Mouse (Mus musculus) bone marrow, adult 2 months (tissue): ENCODE results near the gene Cys1. TPM values are rescaled to one million over a fixed set of nuclear protein-coding genes. Genes with fewer than 3 reads are reported as not detected.

Experiments used
- H3K27ac ChIP-seq: fragments of 200-500 bp; 2 replicates; pipeline ENCODE4 v1.5.1; 2012; ENCODE audit warnings: low read depth, mild to moderate bottlenecking, control low read depth, inconsistent platforms, low read length; ENCODE audit not compliant: control insufficient read depth, poor library complexity, insufficient read depth
- H3K4me1 ChIP-seq: fragments of 200-500 bp; 2 replicates; pipeline ENCODE4 v1.6.1; 2011; ENCODE audit warnings: low read length; ENCODE audit not compliant: control insufficient read depth, insufficient read depth
- H3K4me3 ChIP-seq: fragments of 200-500 bp; replicated peaks from 2 replicates; pipeline ENCODE3; 2011; ENCODE audit warnings: mild to moderate bottlenecking, low read depth, low read length, control low read depth; ENCODE audit not compliant: control insufficient read depth
- CTCF ChIP-seq: fragments of 200-500 bp; IDR thresholded peaks from 2 replicates; pipeline ENCODE4 v1.5.1; 2011; ENCODE audit warnings: low read length, control low read depth; ENCODE audit not compliant: control insufficient read depth, insufficient read depth
- POLR2A ChIP-seq: fragments of 200-500 bp; IDR thresholded peaks from 2 replicates; pipeline ENCODE4 v1.6.1; 2011; ENCODE audit warnings: low read depth, mild to moderate bottlenecking, control low read depth, low read length, borderline replicate concordance; ENCODE audit not compliant: control insufficient read depth
- WGBS: fragments of 180-500 bp; shearing (Covaris S2); methylation state at CpG from one replicate; pipeline ENCODE4 v1.1.7; 2018; 5-methylcytosine and 5-hydroxymethylcytosine counted together
- polyA plus RNA-seq: library from polyadenylated mRNA; stranded (reverse); fragments of >200 nt; gene quantifications from 2 replicates; pipeline ENCODE4 v1.2.4, GENCODE M21; 2011; ENCODE audit warnings: low replicate concordance; ENCODE audit not compliant: missing spikeins, insufficient read depth, insufficient read length

The Cys1 gene
- polyA plus RNA-seq, 1 experiment = 3.0 TPM

DNA sequence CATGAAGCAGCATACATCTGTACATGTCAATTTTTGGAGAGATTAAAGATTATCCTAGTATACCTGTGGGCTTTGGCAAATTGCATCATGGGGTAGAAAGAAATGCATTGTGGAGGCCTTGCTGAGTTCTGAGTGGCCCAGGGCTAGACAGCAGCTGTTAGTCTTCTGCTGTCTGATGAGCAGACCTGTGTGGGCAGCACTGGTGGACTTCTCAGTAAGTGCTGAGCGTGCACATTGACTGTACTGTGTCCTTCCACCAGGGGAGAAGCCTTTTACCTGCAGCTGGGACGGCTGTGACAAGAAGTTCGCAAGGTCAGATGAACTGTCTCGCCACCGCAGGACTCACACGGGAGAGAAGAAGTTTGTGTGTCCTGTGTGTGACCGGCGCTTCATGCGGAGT is 21.7 kb downstream of the Cys1 start:
- WGBS = 94% methylated on average over 9 of the region's 9 CpGs
- Histone ChIP-seq H3K4me1 (peaks cover 5% of the 10 kb centered on the region; the same call in 1 of the 2 replicates), H3K4me3 (no peak overlapping the region), H3K27ac (no peak overlapping the region)
- no peak for TF ChIP-seq POLR2A
- TF ChIP-seq CTCF = 0 out of 2 replicates have a peak, but pooled peaks have one; percentile 1

- H3K4me1 ChIP-seq = peaks cover 5% of the 10 kb centered on the region; the same call in 1 of the 2 replicates
- WGBS = 73% methylated on average over 4 of the region's 4 CpGs
- TF ChIP-seq CTCF (no peak), POLR2A (no peak)
- H3K4me3 ChIP-seq = no peak overlapping the region
- H3K27ac ChIP-seq = no peak overlapping the region
Observed at GRCm38 (mm10) chr12:24658998-24659397, 22.6 kb downstream of the Cys1 start.

- 79% methylated on average over 3 of the region's 3 CpGs for WGBS
- no peak overlapping the region for H3K27ac ChIP-seq
- H3K4me1 ChIP-seq = peaks cover 5% of the 10 kb centered on the region; the same call in 1 of the 2 replicates
- no peak overlapping the region for H3K4me3 ChIP-seq
- TF ChIP-seq POLR2A (no peak), CTCF (no peak)
Observed at GRCm38 (mm10) chr12:24656436-24656835, 25.2 kb downstream of the Cys1 start.

DNA sequence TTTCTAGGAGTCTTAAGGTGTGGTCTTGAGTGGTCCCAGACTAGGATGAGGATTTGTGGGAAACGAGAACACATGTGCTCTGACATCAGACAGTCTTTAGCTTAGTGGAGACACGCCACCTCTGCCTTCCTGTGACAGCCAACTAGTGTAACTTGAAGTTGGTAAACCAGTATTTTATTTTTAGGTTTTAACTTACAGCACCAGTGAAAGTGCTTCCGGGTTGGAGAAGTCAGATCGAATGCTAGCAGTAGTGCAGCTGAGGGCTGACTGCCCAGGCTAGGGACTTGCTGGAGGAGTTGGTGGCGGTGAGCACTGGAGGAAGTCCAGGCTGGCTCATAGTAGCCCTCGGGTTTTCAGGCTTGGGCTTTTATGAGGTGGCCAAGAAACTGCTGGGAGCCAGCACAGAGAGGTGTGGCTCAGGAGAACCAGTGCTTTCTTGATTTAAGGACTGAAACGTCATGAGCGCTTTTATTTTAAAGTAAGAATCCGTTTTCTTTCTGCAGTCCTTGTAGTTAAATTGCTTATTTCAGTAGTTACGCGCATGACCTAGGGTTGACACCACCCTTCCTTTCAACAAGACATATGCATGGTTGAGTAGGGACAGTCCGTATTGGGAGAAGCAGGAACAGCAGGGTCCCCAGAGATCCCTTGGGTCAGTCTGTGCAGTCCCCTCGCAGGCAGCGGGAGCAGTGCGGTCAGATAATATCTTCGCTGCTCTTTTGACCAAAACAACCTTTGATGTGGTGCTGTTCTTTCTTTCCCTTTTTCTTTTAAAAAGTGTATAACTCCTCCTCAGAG is 27.3 kb downstream of the Cys1 start:
- WGBS = 81% methylated on average over 16 of the region's 16 CpGs
- Histone ChIP-seq H3K4me3 (no peak overlapping the region), H3K4me1 (peaks cover 5% of the 10 kb centered on the region; the same call in 1 of the 2 replicates), H3K27ac (0 out of 2 replicates have a peak overlapping the region, but pooled peaks have one; percentile 5)
- no peak for TF ChIP-seq CTCF
- no peak for TF ChIP-seq POLR2A

DNA sequence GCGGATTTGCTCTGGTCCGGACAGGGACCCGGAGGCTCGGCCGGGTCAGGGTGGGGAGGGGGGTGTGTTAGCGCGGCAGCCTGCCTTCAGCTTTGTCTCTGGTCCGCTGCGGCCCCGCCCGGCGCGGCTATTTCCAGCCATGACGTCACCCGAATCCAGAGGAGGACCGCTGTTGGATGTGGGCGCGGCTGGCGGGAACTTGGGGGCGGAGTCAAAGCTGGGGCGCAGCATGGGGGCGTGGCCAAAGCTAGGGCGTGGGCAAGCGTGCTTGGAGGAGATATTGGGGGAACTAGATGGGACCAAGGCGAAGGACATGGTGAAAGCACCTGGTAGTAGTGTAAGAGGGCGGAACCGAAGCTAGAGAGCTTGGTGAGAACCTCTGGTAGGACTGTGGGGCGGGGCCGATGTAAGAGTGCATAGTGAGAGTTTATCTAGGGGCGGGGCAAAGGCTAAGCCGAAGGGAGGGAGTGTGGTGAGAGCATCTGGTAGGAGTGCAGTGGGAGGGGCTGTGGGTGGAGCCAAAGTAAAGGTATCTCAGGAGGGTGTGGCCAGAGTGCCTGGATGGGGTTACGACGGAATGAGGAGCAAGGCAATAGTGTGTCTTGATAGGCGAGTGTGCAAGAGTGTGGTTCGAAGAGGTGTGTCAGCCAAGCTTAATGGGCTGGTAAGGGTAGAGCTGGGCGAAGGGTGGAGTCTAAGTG is 29.8 kb downstream of the Cys1 start:
- 1% methylated on average over 36 of the region's 36 CpGs for WGBS
- peak overlapping the region; percentile 74 for H3K4me3 ChIP-seq
- peaks cover 5% of the 10 kb centered on the region; the same call in 1 of the 2 replicates for H3K4me1 ChIP-seq
- TF ChIP-seq CTCF (no peak), POLR2A (no peak; the same call in 1 of the 2 replicates)
- H3K27ac ChIP-seq = peak overlapping the region; percentile 95

GRCm38 (mm10) chr12:24651063-24651557 is 30.5 kb downstream of the Cys1 start, which contains the start of gene Klf11:
Klf11 (plus strand) TSS chr12:24651274.
- H3K27ac ChIP-seq = peak within 1 kb of the TSS; percentile 95
- no peak for TF ChIP-seq CTCF
- peak; percentile 48; the same call in 1 of the 2 replicates for TF ChIP-seq POLR2A
- peak within 1 kb of the TSS; percentile 74 for H3K4me3 ChIP-seq
- peaks cover 5% of the 10 kb centered on the region; the same call in 1 of the 2 replicates for H3K4me1 ChIP-seq
- WGBS = under 1% methylated on average over 67 of the region's 68 CpGs

- TF ChIP-seq CTCF = no peak
- no peak for TF ChIP-seq POLR2A
- Histone ChIP-seq H3K4me3 (peak overlapping the region; percentile 64), H3K4me1 (peaks cover 5% of the 10 kb centered on the region; the same call in 1 of the 2 replicates), H3K27ac (peak overlapping the region; percentile 60)
- 5% methylated on average over 22 of the region's 22 CpGs for WGBS
Observed at GRCm38 (mm10) chr12:24650415-24651062, 31.1 kb downstream of the Cys1 start.

GRCm38 (mm10) chr12:24648094-24648493 is 33.5 kb downstream of the Cys1 start:
- H3K27ac ChIP-seq = no peak overlapping the region
- H3K4me3 ChIP-seq = no peak overlapping the region
- H3K4me1 ChIP-seq = no peaks in the 10 kb centered on the region; the same call in 1 of the 2 replicates
- WGBS = 98% methylated on average over 1 of the region's 1 CpGs
- TF ChIP-seq CTCF (no peak), POLR2A (no peak)
